Mouse (Mus musculus) megakaryocyte, embryonic 14.5 days (primary cell): ENCODE measurements at regions not wholly inside any gene's neighbourhood (a gene's known extent, or its start where the extent isn't known, plus 50 kb on each side); places are given as distances from the start of the nearest gene placed in this dataset.

Source experiments
- FLI1 ChIP-seq: IDR thresholded peaks from 2 replicates; pipeline ENCODE4 v1.6.1; 2012; ENCODE audit warnings: low read length, inconsistent platforms, mixed read lengths
- GATA1 ChIP-seq: IDR thresholded peaks from 3 replicates; pipeline ENCODE4 v1.6.1; 2012; ENCODE audit warnings: mixed read lengths, low read length, inconsistent platforms, borderline replicate concordance

DNA sequence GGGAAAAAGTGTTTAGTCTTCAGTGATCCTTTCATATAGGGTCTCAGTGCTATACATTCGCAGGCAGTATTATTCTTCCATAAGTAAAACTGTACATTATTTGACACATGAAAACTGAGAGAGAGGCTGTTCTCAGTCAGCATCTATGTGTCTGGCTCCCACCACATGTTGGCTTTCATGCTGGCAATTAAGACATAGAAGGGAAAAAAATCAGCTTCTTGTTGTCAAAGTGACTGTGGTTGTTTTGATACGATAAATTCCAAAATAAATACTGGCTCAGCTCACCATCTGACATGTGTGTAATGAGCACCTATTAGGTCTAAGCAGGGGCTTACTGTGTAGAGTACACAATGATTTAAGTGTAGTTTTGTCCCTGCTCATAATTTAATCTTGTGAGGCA lies 251.0 kb upstream of the Hnrnpa3 start:
- TF ChIP-seq GATA1: no peak
- TF ChIP-seq FLI1: no peak
